Mouse (Mus musculus) thymus, adult 2 months (tissue): Measurements from ENCODE around the gene Tcerg1l. TPM values are rescaled to one million over a fixed set of nuclear protein-coding genes. Genes with fewer than 3 reads are reported as not detected.

Source experiments
- DNase-seq: peaks from one replicate; pipeline ENCODE4 v3.0.0; 2021
- H3K27ac ChIP-seq: fragments of 200-500 bp; 2 replicates; pipeline ENCODE4 v1.5.1; 2012; ENCODE audit warnings: low read length, control low read depth; ENCODE audit not compliant: control insufficient read depth, insufficient read depth
- H3K27me3 ChIP-seq: fragments of 200-500 bp; 2 replicates; pipeline ENCODE4 v1.6.1; 2012; ENCODE audit warnings: mild to moderate bottlenecking, low read length, moderate library complexity, mixed read lengths; ENCODE audit not compliant: control insufficient read depth, insufficient read depth
- H3K36me3 ChIP-seq: fragments of 200-500 bp; 2 replicates; pipeline ENCODE4 v1.6.1; 2012; ENCODE audit warnings: mild to moderate bottlenecking, low read length, moderate library complexity; ENCODE audit not compliant: control insufficient read depth, insufficient read depth
- H3K4me1 ChIP-seq: fragments of 200-500 bp; replicated peaks from 2 replicates; pipeline ENCODE4 v1.6.1; 2012; ENCODE audit warnings: low read length; ENCODE audit not compliant: control insufficient read depth, insufficient read depth
- H3K4me3 ChIP-seq: fragments of 200-500 bp; 2 replicates; pipeline ENCODE4 v1.5.1; 2012; ENCODE audit warnings: mild to moderate bottlenecking, low read length, control low read depth, moderate library complexity; ENCODE audit not compliant: control insufficient read depth, insufficient read depth
- CTCF ChIP-seq: fragments of 200-500 bp; IDR thresholded peaks from 2 replicates; pipeline ENCODE4 v1.5.1; 2012; ENCODE audit warnings: mild to moderate bottlenecking, control low read depth, low read length, moderate library complexity, borderline replicate concordance; ENCODE audit not compliant: control insufficient read depth, poor library complexity, insufficient read depth; ENCODE audit errors: extremely low read depth
- POLR2A ChIP-seq: fragments of 200-500 bp; IDR thresholded peaks from 2 replicates; pipeline ENCODE4 v1.6.1; 2012; ENCODE audit warnings: mild to moderate bottlenecking, low read length, control low read depth, moderate library complexity; ENCODE audit not compliant: control insufficient read depth, poor library complexity, insufficient read depth; ENCODE audit errors: extremely low read depth
- WGBS: fragments of 180-500 bp; shearing (Covaris S2); methylation state at CpG from one replicate; pipeline ENCODE4 v1.1.7; 2018; 5-methylcytosine and 5-hydroxymethylcytosine counted together
- polyA plus RNA-seq: library from polyadenylated mRNA; depleted of rRNA; stranded (reverse); fragments of >200 nt; gene quantifications from 2 replicates; pipeline ENCODE4 v1.2.3, GENCODE M21; 2012; rRNA removed

Gene Tcerg1l
- 0.80 and 0.85 TPM in 2 replicates for polyA plus RNA-seq

GRCm38 (mm10) chr7:138397485-138398181 is at the start of gene Tcerg1l:
Gene Tcerg1l, minus strand, starts transcription at chr7:138397730.
- DNase-seq, result no peak
- H3K27ac ChIP-seq, result no peak within 1 kb of the TSS
- TF ChIP-seq CTCF (no peak), POLR2A (no peak)
- H3K4me3 ChIP-seq, result no peak within 1 kb of the TSS
- 3% methylated on average over 76 of the region's 76 CpGs for WGBS
- no peaks in the 10 kb centered on the region for H3K4me1 ChIP-seq
- no peaks in the 10 kb centered on the region for H3K36me3 ChIP-seq
- H3K27me3 ChIP-seq, result 0 out of 2 replicates have a peak, but pooled peaks cover 2% of the 10 kb centered on the region

GRCm38 (mm10) chr7:138442096-138442495 is 44.6 kb upstream of the Tcerg1l start:
- H3K27ac ChIP-seq, result no peak overlapping the region
- TF ChIP-seq POLR2A, result no peak
- TF ChIP-seq CTCF, result no peak
- WGBS, result 62% methylated on average over 4 of the region's 4 CpGs
- no peaks in the 10 kb centered on the region for H3K27me3 ChIP-seq
- H3K4me3 ChIP-seq, result no peak overlapping the region
- H3K36me3 ChIP-seq, result no peaks in the 10 kb centered on the region
- no peak for DNase-seq
- no peaks in the 10 kb centered on the region for H3K4me1 ChIP-seq

GRCm38 (mm10) chr7:138432541-138432940 is 35.0 kb upstream of the Tcerg1l start:
- no peak for TF ChIP-seq CTCF

GRCm38 (mm10) chr7:138431456-138431855 is 33.9 kb upstream of the Tcerg1l start:
- TF ChIP-seq CTCF, result no peak

More at GRCm38 (mm10) chr7:138432541-138432940, 35.0 kb upstream of the Tcerg1l start:
- Histone ChIP-seq H3K27ac (no peak overlapping the region), H3K27me3 (no peaks in the 10 kb centered on the region), H3K36me3 (no peaks in the 10 kb centered on the region), H3K4me3 (no peak overlapping the region), H3K4me1 (no peaks in the 10 kb centered on the region)
- 60% methylated on average over 4 of the region's 4 CpGs for WGBS
- no peak for DNase-seq

GRCm38 (mm10) chr7:138429916-138430315 is 32.4 kb upstream of the Tcerg1l start:
- Histone ChIP-seq H3K36me3 (no peaks in the 10 kb centered on the region), H3K27me3 (no peaks in the 10 kb centered on the region), H3K4me1 (no peaks in the 10 kb centered on the region), H3K27ac (no peak overlapping the region), H3K4me3 (no peak overlapping the region)
- no peak for TF ChIP-seq POLR2A
- TF ChIP-seq CTCF, result no peak
- no peak for DNase-seq
- 69% methylated on average over 7 of the region's 7 CpGs for WGBS

More at GRCm38 (mm10) chr7:138431456-138431855, 33.9 kb upstream of the Tcerg1l start:
- Histone ChIP-seq H3K27ac (no peak overlapping the region), H3K4me1 (no peaks in the 10 kb centered on the region), H3K4me3 (no peak overlapping the region), H3K36me3 (no peaks in the 10 kb centered on the region), H3K27me3 (no peaks in the 10 kb centered on the region)
- no peak for DNase-seq

- Histone ChIP-seq H3K36me3 (no peaks in the 10 kb centered on the region), H3K27ac (no peak overlapping the region), H3K4me3 (no peak overlapping the region), H3K4me1 (no peaks in the 10 kb centered on the region), H3K27me3 (no peaks in the 10 kb centered on the region)
- TF ChIP-seq POLR2A, result no peak
- TF ChIP-seq CTCF, result no peak
- 29% methylated on average over 1 of the region's 1 CpGs for WGBS
- no peak for DNase-seq
Measured at GRCm38 (mm10) chr7:138428826-138429225, 31.3 kb upstream of the Tcerg1l start.

- H3K4me1 ChIP-seq, result no peaks in the 10 kb centered on the region
- DNase-seq, result no peak
- H3K36me3 ChIP-seq, result no peaks in the 10 kb centered on the region
- 54% methylated on average over 3 of the region's 3 CpGs for WGBS
- no peak for TF ChIP-seq CTCF
- no peak for TF ChIP-seq POLR2A
- no peaks in the 10 kb centered on the region for H3K27me3 ChIP-seq
- H3K4me3 ChIP-seq, result no peak overlapping the region
- no peak overlapping the region for H3K27ac ChIP-seq
Measured at GRCm38 (mm10) chr7:138427441-138427840, 29.9 kb upstream of the Tcerg1l start.
